Mouse (Mus musculus) brain, embryonic 18.5 days (tissue): ENCODE data around the gene Ckm.

Source experiments
- DNase-seq: peaks from one replicate; pipeline ENCODE4 v3.0.0-alpha.2; 2012; ENCODE audit warnings: low read depth, low spot score

Gene Ckm

DNA sequence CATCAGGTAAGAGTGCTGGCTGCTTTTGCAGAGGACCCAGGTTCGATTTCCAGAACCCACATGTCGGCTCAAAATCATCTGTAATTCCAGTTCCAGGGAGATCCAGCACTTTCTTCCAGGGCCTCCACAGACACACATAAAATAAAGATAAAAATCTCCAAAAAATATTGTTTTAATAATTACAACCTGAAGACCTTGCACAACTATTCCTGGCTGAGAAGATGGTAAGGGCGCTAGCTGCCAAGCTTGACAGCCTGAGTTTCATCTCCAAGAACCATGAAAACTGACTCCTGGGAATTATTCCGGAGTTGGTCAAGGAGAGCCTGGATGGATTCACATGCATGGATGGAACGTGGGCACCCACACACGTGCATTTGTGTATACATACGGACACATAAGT lies at the start of gene Ckm:
Ckm (plus strand) TSS at position 301 of the 400 bp plus-strand sequence.
- DNase-seq, result no peak

DNA sequence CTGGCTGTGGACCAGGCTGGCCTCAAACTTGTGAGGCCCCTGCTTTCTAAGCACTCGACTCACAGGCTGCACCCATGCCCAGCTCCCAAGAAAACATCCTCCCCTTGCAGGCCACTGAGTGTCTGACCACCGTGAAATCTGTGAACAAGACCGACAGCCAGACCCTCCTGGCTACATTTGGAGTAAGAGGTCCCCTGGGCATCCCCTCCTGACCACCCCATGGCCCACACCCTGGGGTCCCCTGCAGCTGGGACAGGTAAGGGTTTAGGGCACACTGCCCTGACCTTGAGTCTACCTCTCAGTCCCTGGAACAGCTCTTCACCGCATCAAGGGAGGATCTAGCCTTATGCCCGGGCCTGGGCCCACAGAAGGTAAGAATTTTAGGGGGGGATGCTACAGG lies 49.6 kb upstream of the Ckm start:
- DNase-seq, result no peak

DNA sequence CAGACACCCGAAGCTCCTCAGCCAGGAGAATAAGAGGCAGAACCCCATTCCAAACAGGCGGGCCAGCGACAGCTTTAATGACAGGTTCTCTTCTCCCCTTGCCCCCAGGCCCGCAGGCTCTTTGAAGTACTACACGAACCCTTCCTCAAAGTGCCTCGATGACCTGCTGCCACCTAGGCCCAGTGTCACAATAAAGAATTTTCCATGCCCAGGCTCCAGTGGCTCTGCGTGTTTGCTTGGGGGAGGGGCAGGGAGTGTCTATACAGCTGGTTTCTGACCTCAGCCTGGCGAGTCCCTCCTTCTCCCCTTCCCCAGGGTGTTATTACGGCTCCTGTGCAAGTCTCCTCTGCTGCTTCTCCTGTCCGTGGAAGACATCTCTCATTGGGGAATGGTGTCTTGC lies 48.3 kb upstream of the Ckm start:
- DNase-seq, result no peak

DNA sequence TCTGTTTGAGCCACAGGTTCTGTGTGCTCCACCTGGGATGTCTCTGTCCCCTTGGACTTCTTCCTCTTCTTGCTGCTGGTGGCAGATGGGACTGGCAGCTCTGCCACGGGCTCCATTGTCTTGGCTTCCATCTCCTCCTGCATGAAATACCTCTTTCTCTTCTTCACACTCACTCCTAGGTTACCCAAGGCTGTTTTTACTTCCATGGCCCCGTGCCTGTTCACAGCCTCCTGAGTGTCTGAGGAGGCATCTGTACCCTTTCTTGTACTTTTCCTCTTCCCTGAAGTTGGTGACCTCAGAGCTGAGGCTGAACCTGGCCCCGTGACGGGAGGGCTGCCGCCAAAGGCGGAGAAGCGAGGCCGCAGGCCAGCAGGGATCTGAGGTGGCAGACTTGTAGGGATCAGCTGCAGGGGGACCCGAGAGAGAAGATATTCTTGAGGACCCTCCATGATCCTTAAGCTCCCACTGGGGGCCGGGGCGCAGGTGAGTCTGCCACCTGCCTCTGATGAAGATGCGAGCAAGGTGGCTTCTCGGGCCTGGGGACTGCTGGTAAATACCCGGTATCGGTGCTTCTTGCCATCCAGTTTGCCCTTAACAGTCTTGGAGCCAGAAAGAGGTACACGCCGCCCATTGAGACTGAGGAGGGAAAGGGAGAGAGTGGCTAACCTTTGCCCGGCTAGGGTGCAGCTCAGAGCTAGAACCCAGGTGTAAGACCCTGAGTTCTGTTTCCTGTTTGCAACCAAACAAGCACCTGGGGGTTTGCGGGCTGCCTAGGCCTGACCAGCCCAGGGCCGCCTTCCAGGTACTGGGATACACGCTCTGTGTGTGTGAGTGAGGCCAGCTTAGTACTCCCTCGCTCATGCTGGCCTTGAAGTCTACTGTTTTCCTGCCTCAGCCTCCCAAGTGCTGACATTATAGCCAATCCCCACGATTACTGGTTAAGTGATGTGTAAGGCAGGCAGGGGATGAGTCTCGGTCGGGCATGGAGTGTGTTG lies 46.9 kb upstream of the Ckm start:
- no peak for DNase-seq

DNA sequence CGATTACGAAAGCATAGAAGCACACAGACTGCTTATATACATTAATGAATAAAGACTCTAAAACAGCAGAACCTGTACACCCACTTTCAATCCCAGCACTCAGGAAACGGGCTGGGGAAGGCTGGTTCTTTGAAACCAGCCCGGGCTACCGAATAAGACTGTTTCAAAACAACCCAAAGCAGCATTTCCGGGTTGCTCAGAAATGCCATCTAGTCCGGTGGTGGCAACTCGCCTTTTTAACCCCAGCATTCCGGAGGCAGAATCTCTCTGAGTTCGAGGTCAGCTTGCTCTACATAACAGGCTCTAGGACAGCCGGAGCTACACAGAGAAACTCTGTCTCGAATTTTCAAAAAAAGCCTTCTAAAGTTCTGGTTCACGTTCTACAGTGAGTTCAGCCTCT lies 45.9 kb upstream of the Ckm start:
- no peak for DNase-seq

DNA sequence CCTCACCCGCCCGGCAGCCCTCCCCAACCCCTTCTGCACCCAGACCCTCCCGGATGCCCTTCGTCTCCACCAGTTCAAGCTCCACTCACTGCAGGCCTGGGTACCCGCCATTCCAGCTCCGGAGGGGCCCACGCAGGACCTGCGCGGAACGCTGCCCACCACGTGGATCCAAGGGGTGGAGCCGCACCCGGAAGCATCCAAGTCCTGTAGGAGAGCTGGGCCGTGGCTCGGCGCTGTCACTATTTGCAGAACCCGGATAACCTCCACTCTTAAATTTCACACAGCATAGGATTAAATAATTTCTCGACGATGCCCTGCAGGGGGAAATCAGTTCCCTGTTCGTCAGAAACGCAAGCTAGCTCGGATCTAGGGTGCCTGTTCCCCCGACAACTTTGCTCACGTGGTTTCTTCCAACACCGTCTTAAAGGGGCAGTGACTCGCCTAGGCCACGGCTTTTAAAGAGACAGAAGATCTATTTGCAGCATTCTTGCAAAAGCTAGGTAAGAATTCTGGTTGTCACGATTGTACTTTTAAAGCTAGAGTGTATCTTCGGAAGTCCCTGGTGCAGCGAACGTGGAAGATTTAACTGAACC lies 45.2 kb upstream of the Ckm start, which contains the start of the genes Cd3eap and Ppp1r13l:
Cd3eap (minus strand) TSS at position 185 of the 593 bp plus-strand sequence.
Ppp1r13l (plus strand) TSS at position 451 of the 593 bp plus-strand sequence.
- peak; percentile 82 for DNase-seq

DNA sequence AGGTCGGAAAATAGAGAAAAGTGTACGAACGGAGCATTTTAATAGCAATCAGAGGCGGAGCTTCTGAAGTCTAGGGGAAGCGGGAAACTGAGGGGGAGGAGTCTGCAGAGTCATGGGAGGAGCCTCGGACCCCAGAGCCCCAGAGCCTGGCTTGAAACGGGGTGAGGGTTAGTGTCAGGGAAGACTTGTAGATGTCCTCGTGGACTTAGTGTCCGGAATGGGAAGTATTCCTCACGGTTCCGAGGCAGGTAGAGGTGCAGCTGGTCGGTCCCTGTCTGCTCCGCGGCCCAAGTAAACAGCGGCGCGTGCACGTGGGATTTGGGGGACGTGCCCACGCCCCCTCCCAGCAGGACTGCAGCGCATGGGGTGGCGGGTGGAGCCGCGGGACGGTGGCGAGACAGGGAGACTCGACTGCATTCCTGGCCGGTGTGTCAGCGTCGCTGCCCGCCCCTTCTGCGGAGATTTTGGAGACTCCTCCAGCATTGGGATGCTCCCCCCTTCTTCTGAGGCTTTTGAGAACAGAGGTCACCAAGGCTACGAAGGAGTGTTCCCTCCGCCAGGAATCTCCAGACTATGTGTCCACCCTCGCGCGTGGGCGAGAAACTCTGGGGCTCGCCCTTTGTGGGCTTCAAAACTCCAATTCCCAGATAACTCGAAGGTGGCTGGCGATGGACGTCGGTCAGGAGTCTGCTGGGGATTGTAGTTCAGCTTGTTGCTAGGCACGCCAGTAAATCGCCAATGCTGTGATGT lies 44.5 kb upstream of the Ckm start:
- DNase-seq, result no peak

DNA sequence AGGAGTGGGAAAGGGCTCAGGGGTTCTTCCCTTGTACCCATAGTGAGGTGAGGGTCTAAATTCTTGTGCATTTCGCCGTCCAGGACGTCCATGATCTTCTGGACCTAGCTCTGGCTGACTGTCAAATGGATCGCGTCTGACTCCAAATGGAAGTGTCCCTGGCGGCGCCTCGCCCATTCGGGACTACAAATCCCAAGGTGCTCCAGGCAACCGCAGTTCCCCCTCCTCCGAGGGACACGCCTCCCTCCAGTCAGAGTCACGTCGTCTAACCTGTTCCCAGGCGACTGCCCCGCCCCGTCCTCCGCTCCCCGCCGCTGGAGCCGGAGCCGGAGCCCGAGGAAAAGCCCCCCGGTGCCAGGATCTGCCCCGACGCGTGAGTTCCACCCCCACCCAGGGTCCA lies 43.6 kb upstream of the Ckm start:
- peak; percentile 69 for DNase-seq

DNA sequence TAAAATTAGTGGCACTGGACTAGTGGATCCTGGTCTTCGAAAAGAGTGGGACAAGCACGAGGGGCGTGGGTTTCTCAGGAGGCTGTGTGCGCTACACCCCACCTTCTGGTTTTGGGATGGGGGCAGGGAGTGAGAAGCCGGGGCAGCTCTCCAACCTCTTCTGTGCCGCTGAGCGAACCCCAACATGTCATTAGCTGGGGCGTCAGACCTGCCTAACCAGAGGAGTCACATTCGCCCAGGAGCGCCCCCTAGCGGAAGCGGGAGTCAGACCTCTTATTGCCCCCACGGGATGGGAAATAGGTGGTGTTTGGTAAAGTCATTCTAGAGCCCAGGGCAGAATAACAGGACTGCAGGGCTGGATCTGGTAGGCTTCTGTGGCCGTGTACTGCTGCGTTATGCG lies 42.9 kb upstream of the Ckm start:
- DNase-seq, result no peak

DNA sequence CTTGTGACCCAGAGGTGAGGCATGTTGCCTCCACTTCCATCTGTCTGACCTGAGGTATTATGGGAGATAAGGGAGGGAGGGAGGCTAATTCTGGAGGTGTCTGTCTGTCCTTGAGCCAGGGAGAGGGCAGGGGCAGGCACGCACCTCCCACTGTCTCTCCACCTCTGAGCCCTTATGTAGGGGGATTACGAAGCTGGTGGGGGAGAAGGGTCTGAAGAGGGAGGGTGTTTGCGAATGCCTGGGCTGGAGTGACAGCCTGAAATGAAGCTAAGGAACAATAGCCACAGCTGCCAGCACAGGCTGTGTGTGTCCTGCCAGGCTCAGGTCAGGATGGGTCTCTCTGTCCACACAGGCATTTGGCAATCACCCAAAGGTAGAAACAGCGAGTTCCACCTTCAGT lies 42.3 kb upstream of the Ckm start:
- no peak for DNase-seq

DNA sequence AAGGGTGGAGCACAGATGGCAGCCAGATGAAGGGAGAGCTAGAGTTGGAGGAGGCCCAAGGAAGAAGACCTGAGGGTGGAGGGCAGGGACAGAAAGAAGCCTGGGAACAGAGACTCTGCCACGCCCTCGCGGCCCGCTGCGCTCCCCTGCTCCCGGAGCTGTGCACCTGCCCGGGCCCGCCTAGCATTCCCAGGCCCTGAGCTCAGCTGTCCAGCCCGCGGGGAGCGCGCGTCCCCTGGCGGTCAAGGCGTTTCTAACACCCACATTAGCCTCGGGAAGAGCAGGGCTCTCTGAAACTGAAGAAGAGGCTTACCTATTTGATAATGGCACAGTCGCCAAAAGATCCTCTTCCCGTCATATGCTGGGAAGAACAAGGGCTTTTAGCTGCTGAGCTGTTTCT lies 40.7 kb upstream of the Ckm start:
- no peak for DNase-seq

DNA sequence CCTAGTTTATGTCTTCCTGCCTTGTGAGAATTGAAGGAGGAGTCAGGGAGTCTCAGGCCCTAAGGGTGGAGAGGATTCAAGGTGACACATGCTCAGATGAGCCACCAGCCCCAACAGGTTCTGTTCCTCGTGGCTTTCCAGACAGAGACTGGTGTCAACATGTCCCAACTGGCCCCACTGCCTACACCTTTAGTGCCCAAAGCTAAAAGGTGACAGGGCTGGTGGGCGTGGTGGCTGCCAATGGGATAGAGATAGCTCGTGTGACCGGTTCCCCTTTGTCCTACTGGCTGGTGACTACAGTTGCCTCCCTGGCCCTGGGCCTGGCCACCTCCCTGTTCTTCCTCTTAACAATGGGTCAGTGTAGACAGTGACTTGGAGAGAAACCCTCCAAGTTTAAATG lies 39.2 kb upstream of the Ckm start:
- DNase-seq, result no peak

DNA sequence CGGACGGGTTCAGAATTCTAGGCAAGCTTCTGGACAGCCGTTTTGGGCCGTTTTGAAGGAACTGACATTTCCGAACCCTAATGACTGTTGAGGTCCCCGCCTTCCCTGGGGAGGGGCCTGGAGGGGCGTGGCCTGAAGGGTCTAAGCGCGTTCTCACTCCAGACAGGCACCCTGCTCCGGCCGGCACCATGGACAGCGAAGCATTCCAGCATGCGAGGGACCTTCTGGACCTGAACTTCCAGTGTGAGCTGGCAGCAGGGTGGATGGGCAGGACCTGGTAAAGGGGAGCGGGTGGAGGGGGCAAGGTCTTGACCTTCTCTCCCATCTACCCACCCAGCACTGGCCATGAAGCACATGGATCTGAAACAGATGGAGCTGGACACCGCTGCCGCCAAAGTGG lies 36.2 kb upstream of the Ckm start:
- no peak for DNase-seq

DNA sequence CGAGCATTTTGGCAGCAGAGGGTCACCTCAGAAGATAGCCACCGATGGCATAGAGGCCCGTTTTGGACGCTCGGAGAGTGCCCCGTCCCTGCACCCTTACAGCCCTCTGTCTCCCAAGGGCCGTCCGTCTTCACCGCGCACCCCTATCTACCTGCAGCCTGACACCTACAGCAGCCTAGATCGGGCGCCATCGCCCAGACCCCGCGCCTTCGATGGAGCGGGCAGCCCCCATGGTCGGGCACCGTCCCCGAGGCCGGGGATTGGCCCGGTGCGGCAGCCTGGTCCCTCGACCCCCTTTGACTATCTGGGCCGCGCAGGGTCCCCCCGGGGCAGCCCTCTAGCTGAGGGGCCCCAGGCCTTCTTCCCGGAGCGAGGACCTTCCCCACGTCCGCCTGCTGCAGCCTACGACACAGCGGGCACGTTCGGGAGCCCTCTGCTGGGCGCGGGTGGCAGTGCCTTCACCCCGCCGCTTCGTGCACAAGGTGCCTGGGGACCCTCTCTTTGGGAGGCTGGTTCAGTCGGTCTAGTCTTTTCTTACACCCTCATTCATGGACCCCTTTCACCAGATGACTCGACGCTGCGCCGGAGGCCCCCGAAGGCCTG lies 34.7 kb upstream of the Ckm start:
- no peak for DNase-seq

DNA sequence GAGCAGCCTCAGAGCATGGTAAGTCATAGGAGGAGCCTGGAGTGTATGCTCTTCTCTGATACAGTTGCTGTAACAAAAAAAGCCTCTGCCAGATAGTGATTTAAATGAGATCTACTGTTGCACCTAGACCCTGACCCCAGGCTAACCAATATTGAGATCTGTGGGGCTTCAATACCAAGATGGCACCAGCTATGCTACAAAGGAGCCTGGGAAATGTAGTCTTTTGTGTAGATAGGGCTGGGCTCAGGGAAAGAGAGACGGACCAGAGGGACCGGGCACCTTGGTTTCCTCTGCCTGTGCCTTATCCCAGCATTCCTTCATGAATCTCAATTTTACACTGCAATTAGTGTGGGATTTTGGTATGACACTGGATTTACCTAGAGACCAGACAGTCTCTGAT lies 31.2 kb upstream of the Ckm start:
- DNase-seq, result no peak

DNA sequence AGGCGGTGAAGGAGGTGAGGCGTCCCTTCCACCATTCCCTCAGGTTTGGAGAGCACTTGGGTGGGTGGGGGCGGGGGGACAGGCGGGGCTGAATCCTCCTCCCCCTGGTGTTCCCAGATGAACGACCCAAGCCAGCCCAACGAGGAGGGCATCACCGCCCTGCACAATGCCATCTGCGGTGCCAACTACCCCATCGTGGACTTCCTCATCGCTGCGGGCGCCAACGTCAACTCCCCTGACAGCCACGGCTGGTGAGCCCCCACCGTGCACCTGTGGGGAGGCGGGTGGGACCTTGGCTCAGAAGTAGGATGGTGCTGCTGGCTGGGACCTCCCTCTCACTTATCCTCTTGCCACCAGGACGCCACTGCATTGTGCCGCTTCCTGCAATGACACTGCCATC lies 29.2 kb upstream of the Ckm start:
- DNase-seq, result no peak

DNA sequence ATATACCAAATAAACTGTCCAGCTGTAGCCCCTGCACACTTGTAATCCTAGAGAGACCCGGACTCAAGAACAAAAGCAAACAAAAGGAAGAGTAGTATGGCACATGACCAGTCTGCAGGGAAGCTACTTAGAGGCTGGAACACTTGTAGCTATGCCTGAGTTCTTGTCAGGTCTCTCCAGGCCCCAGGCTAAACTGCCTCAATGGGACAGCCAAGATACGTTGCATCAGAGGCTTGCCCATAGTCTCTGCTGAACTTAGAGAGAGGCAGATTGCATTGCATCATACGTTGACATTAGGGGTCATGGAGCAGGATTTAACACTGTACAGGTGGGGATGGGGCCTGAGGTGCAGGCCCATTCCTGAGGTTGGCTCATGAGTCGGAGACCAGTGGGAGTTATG lies 28.6 kb upstream of the Ckm start:
- no peak for DNase-seq

DNA sequence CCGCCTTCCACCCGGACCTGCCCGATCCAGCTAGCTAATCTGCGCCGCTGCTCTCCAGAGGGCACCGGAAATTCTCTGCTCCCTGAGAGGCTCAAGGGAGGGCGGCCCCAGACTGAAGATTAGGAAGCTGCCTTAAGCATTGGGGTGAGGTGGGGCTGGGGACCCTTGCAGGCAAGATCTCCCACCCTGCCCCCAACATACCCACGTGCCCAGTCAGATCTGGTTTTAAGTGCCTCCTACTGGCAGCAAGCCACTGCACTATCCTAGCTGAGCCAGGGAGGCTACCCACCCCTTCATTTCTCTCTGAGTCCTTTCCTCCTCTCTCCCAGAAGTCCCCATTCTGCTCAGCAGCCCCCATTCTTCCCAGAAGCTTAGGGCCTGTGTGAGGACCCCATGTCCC lies 26.5 kb upstream of the Ckm start:
- no peak for DNase-seq

DNA sequence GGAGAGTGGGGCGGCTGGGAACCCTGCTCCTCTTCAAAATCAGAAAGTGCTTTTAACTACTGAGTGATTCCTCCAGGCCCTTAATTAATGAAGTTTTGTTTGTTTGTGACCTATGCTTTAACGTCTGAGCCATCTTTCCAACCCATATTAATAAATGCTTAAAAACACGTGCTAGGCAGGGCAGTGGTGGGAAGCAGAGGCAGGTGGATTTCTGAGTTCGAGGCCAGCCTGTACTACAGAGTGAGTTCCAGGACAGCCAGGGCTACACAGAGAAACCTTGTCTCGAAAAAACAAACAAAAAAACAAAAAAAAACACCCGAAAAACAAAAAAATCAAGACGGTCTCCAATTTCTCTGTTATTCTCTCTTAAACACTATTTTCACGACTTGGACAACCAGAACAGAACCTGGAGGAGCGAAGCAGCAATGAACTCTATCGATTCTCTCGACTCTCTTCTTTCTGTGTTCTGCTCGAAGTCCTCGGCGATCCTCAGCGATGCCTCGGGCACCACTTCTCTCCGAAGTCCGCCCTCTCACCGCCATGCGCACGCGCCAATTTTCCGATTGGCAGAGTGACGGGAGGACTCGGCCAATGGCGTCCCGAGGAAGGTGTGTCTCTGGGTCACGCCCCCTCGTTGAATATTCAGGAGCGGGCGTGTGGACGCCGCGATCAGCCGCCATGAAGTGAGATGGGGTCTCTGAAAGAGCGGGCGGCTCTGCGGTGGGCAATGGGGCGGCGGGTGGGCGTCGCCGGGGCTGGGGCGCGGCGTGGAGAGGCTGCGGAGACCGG lies 23.0 kb upstream of the Ckm start, which contains the start of gene Ercc2:
Ercc2 (plus strand) TSS at position 634 of the 789 bp plus-strand sequence.
- peak; percentile 98 for DNase-seq

DNA sequence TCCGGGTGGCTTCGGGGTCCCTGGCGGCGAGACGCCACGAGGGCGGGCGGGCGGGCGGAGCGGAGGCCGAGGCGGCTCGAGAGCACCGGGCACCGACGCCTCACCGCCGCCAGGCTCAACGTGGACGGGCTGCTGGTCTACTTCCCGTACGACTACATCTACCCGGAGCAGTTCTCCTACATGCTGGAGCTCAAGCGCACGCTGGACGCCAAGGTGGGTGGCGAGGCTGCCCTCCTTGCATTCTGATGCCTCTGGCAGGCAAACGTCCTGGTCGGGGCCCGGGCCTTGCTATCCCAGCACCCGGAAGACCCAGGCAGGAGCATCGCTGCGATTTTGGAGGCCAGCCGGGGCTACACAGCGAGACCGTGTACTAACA lies 22.4 kb upstream of the Ckm start:
- no peak for DNase-seq

DNA sequence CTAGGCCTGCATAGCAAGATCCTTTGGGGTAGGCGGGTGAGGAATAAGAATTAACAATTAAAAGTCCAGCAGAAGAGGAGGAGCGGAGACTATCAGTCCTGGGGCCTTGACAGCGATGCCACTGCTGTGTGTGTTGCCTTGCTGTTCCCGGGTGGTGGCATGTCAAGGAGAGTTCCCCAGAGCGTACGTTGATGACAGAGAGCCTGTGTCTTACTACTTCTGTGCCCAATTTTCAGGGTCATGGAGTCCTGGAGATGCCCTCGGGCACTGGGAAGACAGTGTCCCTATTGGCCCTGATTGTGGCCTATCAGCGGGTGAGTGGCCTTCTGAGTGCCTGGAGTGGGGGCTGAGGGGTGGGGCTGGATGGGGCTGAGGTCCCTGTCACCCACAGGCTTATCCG lies 20.9 kb upstream of the Ckm start:
- DNase-seq, result no peak
